Mouse (Mus musculus) MEL (cell line): ENCODE measurements around the gene Ctsh. TPM values are rescaled to one million over a fixed set of nuclear protein-coding genes. Genes with fewer than 3 reads are reported as not detected.
"Not testable (repeated sequence)": the region's sequence is repeated elsewhere in the genome, so short reads cannot be mapped to it uniquely, and the experiment has no call there.

Experiments
- DNase-seq: peaks from one replicate; pipeline ENCODE4 v3.0.0; 2011; ENCODE audit warnings: low read depth, low spot score
- H3K27ac ChIP-seq: 2 replicates; pipeline ENCODE4 v1.5.1; 2012; ENCODE audit warnings: low read depth, mild to moderate bottlenecking, control low read depth, low read length, moderate library complexity; ENCODE audit not compliant: control insufficient read depth
- H3K27me3 ChIP-seq, 2 experiments: fragments of 150-350 bp in 1 of 2; sonication (generic) in 1 of 2; 2 replicates each; pipeline ENCODE4 v1.6.1; 2012; ENCODE audit warnings: low read length in 2 of 2, mild to moderate bottlenecking in 2 of 2, improper control_type of control experiment in 1 of 2, moderate library complexity in 1 of 2; ENCODE audit not compliant: insufficient read depth in 2 of 2, control insufficient read depth in 1 of 2
- H3K36me3 ChIP-seq, 2 experiments: 2 replicates each; pipeline ENCODE4 v1.6.1; 2012 to 2014; ENCODE audit warnings: low read length in 2 of 2, improper control_type of control experiment in 1 of 2, inconsistent platforms in 1 of 2, mild to moderate bottlenecking in 1 of 2; ENCODE audit not compliant: insufficient read depth in 2 of 2, control insufficient read depth in 1 of 2
- H3K4me1 ChIP-seq, 2 experiments: fragments of 150-350 bp in 1 of 2; sonication (generic) in 1 of 2; 2 replicates each; pipeline ENCODE4 v1.6.1; 2012; ENCODE audit warnings: low read length in 2 of 2, improper control_type of control experiment in 1 of 2, mild to moderate bottlenecking in 1 of 2; ENCODE audit not compliant: insufficient read depth in 2 of 2, control insufficient read depth in 1 of 2
- H3K4me3 ChIP-seq, 2 experiments: fragments of 150-350 bp in 1 of 2; sonication (generic) in 1 of 2; 2 replicates each; pipeline ENCODE4 v1.5.1; 2012; ENCODE audit warnings: low read depth in 2 of 2, low read length in 2 of 2, mild to moderate bottlenecking in 2 of 2, moderate library complexity in 2 of 2, control low read depth in 1 of 2, improper control_type of control experiment in 1 of 2; ENCODE audit not compliant: control insufficient read depth in 1 of 2, insufficient read depth in 1 of 2
- H3K79me2 ChIP-seq: 2 replicates; pipeline ENCODE4 v1.6.1; 2012; ENCODE audit warnings: mild to moderate bottlenecking, low read length, moderate library complexity; ENCODE audit not compliant: control insufficient read depth, poor library complexity, insufficient read depth
- H3K9ac ChIP-seq: 2 replicates; pipeline ENCODE4 v1.6.1; 2012; ENCODE audit warnings: low read depth, mild to moderate bottlenecking, control low read depth, low read length, moderate library complexity; ENCODE audit not compliant: control insufficient read depth, poor library complexity, severe bottlenecking
- H3K9me3 ChIP-seq: fragments of 150-350 bp; sonication (generic); replicated peaks from 2 replicates; pipeline ENCODE4 v1.6.1; 2012; ENCODE audit warnings: mild to moderate bottlenecking, low read length, improper control_type of control experiment, moderate library complexity; ENCODE audit not compliant: insufficient read depth
- BHLHE40 ChIP-seq: IDR thresholded peaks from 2 replicates; pipeline ENCODE4 v1.6.1; 2012; ENCODE audit warnings: low read depth, mild to moderate bottlenecking, inconsistent platforms, low read length, improper control_type of control experiment, borderline replicate concordance
- CHD2 ChIP-seq: IDR thresholded peaks from 2 replicates; pipeline ENCODE4 v1.6.1; 2011; ENCODE audit warnings: low read length, improper control_type of control experiment
- E2F4 ChIP-seq: IDR thresholded peaks from 2 replicates; pipeline ENCODE4 v1.6.1; 2011; ENCODE audit warnings: low read depth, low read length, improper control_type of control experiment, borderline replicate concordance
- HCFC1 ChIP-seq: IDR thresholded peaks from 2 replicates; pipeline ENCODE4 v1.6.1; 2012; ENCODE audit warnings: low read depth, mild to moderate bottlenecking, inconsistent platforms, low read length, improper control_type of control experiment, moderate library complexity
- KAT2A ChIP-seq: conservative IDR thresholded peaks from 2 replicates; pipeline ENCODE4 v1.6.1; 2012; ENCODE audit warnings: low read depth, low read length, improper control_type of control experiment, inconsistent platforms
- MAZ ChIP-seq: IDR thresholded peaks from 2 replicates; pipeline ENCODE4 v1.6.1; 2012; ENCODE audit warnings: low read depth, mild to moderate bottlenecking, inconsistent platforms, low read length, improper control_type of control experiment
- MEF2A ChIP-seq: IDR thresholded peaks from 2 replicates; pipeline ENCODE4 v1.6.1; 2014; ENCODE audit warnings: low read depth, mild to moderate bottlenecking, inconsistent platforms, low read length, improper control_type of control experiment; ENCODE audit not compliant: poor library complexity, insufficient replicate concordance, severe bottlenecking; ENCODE audit errors: extremely low read depth
- MXI1 ChIP-seq: IDR thresholded peaks from 2 replicates; pipeline ENCODE4 v1.6.1; 2011; ENCODE audit warnings: mild to moderate bottlenecking, low read depth, low read length, improper control_type of control experiment
- NELFE ChIP-seq: IDR thresholded peaks from 2 replicates; pipeline ENCODE4 v1.6.1; 2011; ENCODE audit warnings: low read depth, low read length, improper control_type of control experiment
- POLR2AphosphoS2 ChIP-seq: IDR thresholded peaks from 2 replicates; pipeline ENCODE4 v1.6.1; 2011; ENCODE audit warnings: low read length, improper control_type of control experiment
- POLR2AphosphoS5 ChIP-seq: IDR thresholded peaks from 2 replicates; pipeline ENCODE4 v1.6.1; 2012; ENCODE audit warnings: low read depth, borderline replicate concordance, mild to moderate bottlenecking, inconsistent platforms, low read length, moderate library complexity, mixed read lengths
- SIN3A ChIP-seq: IDR thresholded peaks from 2 replicates; pipeline ENCODE4 v1.6.1; 2012; ENCODE audit warnings: low read length, improper control_type of control experiment, inconsistent platforms
- SMC3 ChIP-seq: IDR thresholded peaks from 2 replicates; pipeline ENCODE4 v1.6.1; 2011; ENCODE audit warnings: low read depth, low read length, improper control_type of control experiment
- TBP ChIP-seq: IDR thresholded peaks from 2 replicates; pipeline ENCODE4 v1.8.0; 2011; ENCODE audit warnings: low read depth, low read length, improper control_type of control experiment
- USF1 ChIP-seq: IDR thresholded peaks from 2 replicates; pipeline ENCODE4 v1.6.1; 2014; ENCODE audit warnings: low read depth, mild to moderate bottlenecking, inconsistent platforms, low read length, improper control_type of control experiment, moderate library complexity
- ZC3H11A ChIP-seq: IDR thresholded peaks from 2 replicates; pipeline ENCODE4 v1.6.1; 2012; ENCODE audit warnings: low read depth, mild to moderate bottlenecking, inconsistent platforms, low read length, improper control_type of control experiment
- ZNF384 ChIP-seq: IDR thresholded peaks from 2 replicates; pipeline ENCODE4 v1.6.1; 2012; ENCODE audit warnings: low read depth, mild to moderate bottlenecking, inconsistent platforms, low read length, improper control_type of control experiment
- polyA plus RNA-seq, 2 experiments: library from polyadenylated mRNA; stranded (reverse) in 1 of 2; unstranded in 1 of 2; fragments of >175 nt in 1 of 2; fragments of >200 nt in 1 of 2; gene quantifications; 2 replicates each; pipeline versions ENCODE4 v1.2.1 to v1.2.4; 2012; ENCODE audit warnings: low replicate concordance in 2 of 2, low read depth in 1 of 2; ENCODE audit not compliant: insufficient read length in 2 of 2, insufficient read depth in 1 of 2, missing spikeins in 1 of 2
- total RNA-seq: library from RNA; depleted of rRNA; stranded (reverse); fragments of 300-350 nt; gene quantifications from 2 replicates; pipeline ENCODE4 v1.2.3, GENCODE M21; 2012

Gene Ctsh
- total and polyA plus RNA-seq, 3 experiments = not detected

DNA sequence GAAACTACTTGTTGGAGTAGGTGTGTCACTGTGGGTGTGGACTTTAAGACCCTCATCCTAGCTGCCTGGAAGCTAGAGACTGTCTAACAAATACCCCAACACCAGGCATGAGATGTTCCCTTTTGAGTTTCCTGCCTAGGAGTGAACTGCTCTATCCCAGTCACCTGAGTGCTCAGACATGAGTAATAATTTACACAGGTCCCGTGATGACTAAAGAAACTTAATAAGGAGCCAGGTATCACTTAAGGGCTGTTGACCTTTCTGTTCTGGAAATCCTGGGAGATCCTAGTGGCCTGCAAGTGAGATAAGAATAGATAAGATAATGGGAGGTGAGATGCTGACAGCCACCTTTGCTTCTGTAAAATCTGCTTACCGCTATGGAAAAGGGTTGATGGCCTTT is 13.0 kb upstream of the Ctsh start:
- H3K27me3 ChIP-seq = no peaks in the 10 kb centered on the region
- no peak overlapping the region for H3K27ac ChIP-seq
- H3K4me3 ChIP-seq = no peak overlapping the region
- H3K9ac ChIP-seq = no peak overlapping the region
- no peak for DNase-seq
- no peaks in the 10 kb centered on the region for H3K36me3 ChIP-seq
- H3K9me3 ChIP-seq = no peaks in the 10 kb centered on the region
- H3K4me1 ChIP-seq = no peaks in the 10 kb centered on the region
- H3K79me2 ChIP-seq = no peaks in the 10 kb centered on the region
- TF ChIP-seq TBP (no peak), ZNF384 (no peak), POLR2AphosphoS2 (no peak), ZC3H11A (no peak), NELFE (no peak), SMC3 (no peak), KAT2A (no peak), SIN3A (no peak)
- TF ChIP-seq, all 39 proteins: peak for 0

DNA sequence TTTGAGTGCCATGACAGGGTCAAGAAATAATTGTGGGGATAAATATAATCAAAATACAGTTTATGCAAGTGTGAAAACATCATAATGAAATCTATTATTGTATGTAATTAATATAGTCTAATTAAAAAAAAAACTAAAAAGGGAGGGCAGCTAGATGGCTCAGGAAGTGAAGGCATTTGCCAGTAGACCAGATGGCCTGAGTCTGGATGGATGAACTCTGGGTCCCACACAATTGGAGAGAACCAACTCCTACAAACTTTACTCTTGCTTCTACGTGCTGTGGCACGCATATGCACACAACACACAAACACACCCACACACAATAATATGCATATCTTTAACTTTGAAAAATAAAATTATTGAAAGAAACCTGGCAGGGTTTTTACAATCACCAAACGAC is 12.4 kb upstream of the Ctsh start:
- H3K79me2 ChIP-seq = no peaks in the 10 kb centered on the region
- DNase-seq = no peak
- H3K4me1 ChIP-seq = no peaks in the 10 kb centered on the region
- H3K9me3 ChIP-seq = no peaks in the 10 kb centered on the region
- H3K27me3 ChIP-seq = no peaks in the 10 kb centered on the region
- H3K27ac ChIP-seq = no peak overlapping the region
- TF ChIP-seq BHLHE40 = no peak
- no peak for TF ChIP-seq ZNF384
- no peak for TF ChIP-seq MAZ
- TF ChIP-seq USF1 = no peak
- TF ChIP-seq POLR2AphosphoS5 = no peak
- no peak for TF ChIP-seq SIN3A
- TF ChIP-seq CHD2 = no peak
- no peak for TF ChIP-seq HCFC1
- TF ChIP-seq E2F4 = no peak
- no peak for TF ChIP-seq MXI1
- no peak for TF ChIP-seq MEF2A
- TF ChIP-seq, all 39 proteins: peak for 0
- Histone ChIP-seq H3K9ac (no peak overlapping the region), H3K36me3 (no peaks in the 10 kb centered on the region), H3K4me3 (no peak overlapping the region)

GRCm38 (mm10) chr9:90042906-90043305 is 11.0 kb upstream of the Ctsh start:
- H3K4me1 ChIP-seq, H3K27me3 ChIP-seq, H3K9ac ChIP-seq, H3K9me3 ChIP-seq, DNase-seq, H3K36me3 ChIP-seq, H3K79me2 ChIP-seq, H3K4me3 ChIP-seq, H3K27ac ChIP-seq: not testable (repeated sequence)
